ENCODE assay signal across 11 mouse cellular contexts in the genomic region with DNA sequence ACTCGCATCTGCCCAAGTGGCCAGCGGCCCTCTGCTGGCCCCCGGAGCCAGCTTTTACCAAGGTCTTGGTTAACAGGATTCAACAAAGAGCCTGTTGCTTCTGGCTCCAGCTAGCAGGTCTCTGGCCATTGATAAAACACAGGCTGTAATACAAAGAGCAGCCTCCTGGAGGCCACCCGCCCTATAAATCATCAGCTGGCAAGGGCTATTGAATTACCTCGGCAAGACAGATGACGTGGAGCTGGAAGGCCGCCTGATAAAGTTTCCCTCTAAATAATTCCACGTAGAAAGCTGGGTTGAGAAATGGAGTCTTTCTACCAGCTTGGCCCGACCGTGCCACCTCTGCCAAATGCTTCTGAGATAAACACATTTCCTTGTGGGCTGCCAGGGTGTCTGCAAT.
DNase-seq lines count a peak whose midpoint lies in the region; ATAC-seq lines count a peak whose summit lies in the region.
"Had no signal": no experiment of that assay in that cellular context is flagged by ENCODE, and none has a peak within 500 bp of the region (broad histone marks: within the 10 kb centered on the region; RNA-seq: fewer than 3 reads in every experiment).

No protein-coding gene starts in this region.

- H3K4me1 ChIP-seq in hindbrain, embryonic 11.5 days (replicated peaks; ENCODE audit: control insufficient read depth, insufficient read depth, low read length): no peaks in the 10 kb centered on the region
- peaks cover 6% of the 10 kb centered on the region; the same call in 1 of the 2 replicates for H3K4me1 ChIP-seq in forebrain, embryonic 10.5 days
- H3K4me1 ChIP-seq: liver, embryonic 15.5 days had no signal

- no peak overlapping the region for H3K4me3 ChIP-seq in hindbrain, embryonic 11.5 days (ENCODE audit: low read depth, low read length)
- no peak overlapping the region for H3K4me3 ChIP-seq in forebrain, embryonic 10.5 days
- H3K4me3 ChIP-seq: gastrocnemius, adult 2 months; liver, embryonic 15.5 days had no signal

- no peak overlapping the region for H3K27ac ChIP-seq in hindbrain, embryonic 11.5 days (ENCODE audit: low read depth, low read length)
- H3K27ac ChIP-seq in forebrain, embryonic 10.5 days: no peak overlapping the region
- H3K27ac ChIP-seq: gastrocnemius, adult 2 months; liver, embryonic 15.5 days had no signal

- no peak overlapping the region for H3K9ac ChIP-seq in hindbrain, embryonic 11.5 days (ENCODE audit: low read depth, low read length)
- H3K9ac ChIP-seq: liver, embryonic 15.5 days had no signal

- ATAC-seq in hindbrain, embryonic 11.5 days (ENCODE audit: low FRiP score): no peak

- H3K36me3 ChIP-seq in hindbrain, embryonic 11.5 days (ENCODE audit: control insufficient read depth, insufficient read depth, low read length): no peaks in the 10 kb centered on the region
- no peaks in the 10 kb centered on the region for H3K36me3 ChIP-seq in forebrain, embryonic 10.5 days (replicated peaks)
- H3K36me3 ChIP-seq: liver, embryonic 15.5 days had no signal

- WGBS in hindbrain, embryonic 11.5 days: 36% methylated on average over 10 of the region's 10 CpGs
- 69% methylated on average over 10 of the region's 10 CpGs for WGBS in forebrain, embryonic 10.5 days

- peak; percentile 66 for DNase-seq in heart, adult 11 months
- DNase-seq in heart, adult 9 months (ENCODE audit: low spot score in 2 of 2): no peak
- DNase-seq in right cerebral cortex, postnatal 4 days: peak; percentile 8
- DNase-seq in right cerebral cortex, adult 18-20 months: no peak
- peak; percentile 50 for DNase-seq in hindbrain, embryonic 11.5 days (ENCODE audit: low spot score)
- no peak for DNase-seq in frontal cortex, postnatal 10 days (ENCODE audit: low spot score in 2 of 2)
- DNase-seq in left cerebral cortex, adult 18-20 months (ENCODE audit: low spot score in 2 of 2): no peak
- DNase-seq in forebrain, embryonic 10.5 days (ENCODE audit: extremely low spot score, low spot score): no peak
- DNase-seq: gastrocnemius, adult 2 months had no signal

- no peaks in the 10 kb centered on the region for H3K27me3 ChIP-seq in hindbrain, embryonic 11.5 days (ENCODE audit: control insufficient read depth, insufficient read depth, low read length)
- no peaks in the 10 kb centered on the region for H3K27me3 ChIP-seq in forebrain, embryonic 10.5 days (ENCODE audit: poor library complexity, severe bottlenecking)
- H3K27me3 ChIP-seq: CH12.LX; liver, embryonic 15.5 days had no signal

- H3K4me2 ChIP-seq in hindbrain, embryonic 11.5 days (replicated peaks; ENCODE audit: low read depth, low read length): no peak overlapping the region
- H3K4me2 ChIP-seq: liver, embryonic 15.5 days had no signal

- no peaks in the 10 kb centered on the region for H3K9me3 ChIP-seq in hindbrain, embryonic 11.5 days (ENCODE audit: control insufficient read depth, low read length)
- no peaks in the 10 kb centered on the region for H3K9me3 ChIP-seq in forebrain, embryonic 10.5 days
- H3K9me3 ChIP-seq: liver, embryonic 15.5 days had no signal

Comparison
In these comparisons a context has a peak if more than half of its experiments do, and no peak if none do; other contexts are left out.
1. DNase-seq: peak in heart, adult 11 months (single experiment), right cerebral cortex, postnatal 4 days (single experiment) and hindbrain, embryonic 11.5 days (single experiment); none in heart, adult 9 months (0 of 2), right cerebral cortex, adult 18-20 months (single experiment), frontal cortex, postnatal 10 days (0 of 2), left cerebral cortex, adult 18-20 months (0 of 2) and forebrain, embryonic 10.5 days (single experiment).